Mouse (Mus musculus) embryonic facial prominence, embryonic 10.5 days (tissue): Measurements from ENCODE around the gene Dennd6b. TPM values are rescaled to one million over a fixed set of nuclear protein-coding genes. Genes with fewer than 3 reads are reported as not detected.

ENCODE experiments used
- DNase-seq: peaks from one replicate; pipeline ENCODE4 v3.0.0-alpha.2; 2017; ENCODE audit warnings: low spot score
- H3K27ac ChIP-seq: fragments of 300-500 bp; sonication (generic); replicated peaks from 2 replicates; pipeline ENCODE4 v1.5.1; 2016; ENCODE audit warnings: mild to moderate bottlenecking
- H3K27me3 ChIP-seq: fragments of 300-500 bp; sonication (generic); replicated peaks from 2 replicates; pipeline ENCODE4 v1.6.1; 2016; ENCODE audit warnings: low read depth, mild to moderate bottlenecking; ENCODE audit not compliant: poor library complexity, severe bottlenecking
- H3K36me3 ChIP-seq: fragments of 300-500 bp; sonication (generic); replicated peaks from 2 replicates; pipeline ENCODE4 v1.6.1; 2016; ENCODE audit warnings: mild to moderate bottlenecking, moderate library complexity
- H3K4me1 ChIP-seq: fragments of 300-500 bp; sonication (generic); 2 replicates; pipeline ENCODE4 v1.6.1; 2016
- H3K4me3 ChIP-seq: fragments of 300-500 bp; sonication (generic); 2 replicates; pipeline ENCODE4 v1.5.1; 2016; ENCODE audit warnings: mild to moderate bottlenecking, moderate library complexity
- H3K9me3 ChIP-seq: fragments of 300-500 bp; sonication (generic); 2 replicates; pipeline ENCODE4 v1.6.1; 2016; ENCODE audit warnings: mild to moderate bottlenecking
- WGBS: fragments of 180-500 bp; shearing (Covaris S2); methylation state at CpG from one replicate; pipeline ENCODE4 v1.1.7; 2016; 5-methylcytosine and 5-hydroxymethylcytosine counted together
- polyA plus RNA-seq: library from polyadenylated mRNA; unstranded; fragments of >200 nt; fragmentation: Nextera tagmentation; extraction: Ambion mirVana; gene quantifications from 2 replicates; pipeline ENCODE4 v1.2.1, GENCODE M21; 2016

Dennd6b gene
- polyA plus RNA-seq, 1 experiment from 2014 or later, result 26.1 TPM

- Histone ChIP-seq H3K4me3 (peak overlapping the region; percentile 83), H3K27me3 (peaks cover 76% of the 10 kb centered on the region), H3K9me3 (no peaks in the 10 kb centered on the region), H3K4me1 (peaks cover 59% of the 10 kb centered on the region), H3K27ac (no peak overlapping the region), H3K36me3 (peaks cover 32% of the 10 kb centered on the region)
- WGBS, result 38% methylated on average over 4 of the region's 4 CpGs
- DNase-seq, result no peak
Measured at GRCm38 (mm10) chr15:89147895-89148294, 48.4 kb downstream of the Dennd6b start.

- H3K27me3 ChIP-seq, result peaks cover 80% of the 10 kb centered on the region
- 25% methylated on average over 10 of the region's 10 CpGs for WGBS
- peak; percentile 30 for DNase-seq
- no peaks in the 10 kb centered on the region for H3K9me3 ChIP-seq
- H3K27ac ChIP-seq, result no peak overlapping the region
- peaks cover 33% of the 10 kb centered on the region for H3K36me3 ChIP-seq
- peak overlapping the region; percentile 83 for H3K4me3 ChIP-seq
- H3K4me1 ChIP-seq, result peaks cover 54% of the 10 kb centered on the region
Measured at GRCm38 (mm10) chr15:89147456-89147855, 48.8 kb downstream of the Dennd6b start.

GRCm38 (mm10) chr15:89147024-89147423 is 49.3 kb downstream of the Dennd6b start:
- DNase-seq, result no peak

GRCm38 (mm10) chr15:89146537-89146936 is 49.8 kb downstream of the Dennd6b start:
- DNase-seq, result peak; percentile 57
- Histone ChIP-seq H3K36me3 (peaks cover 33% of the 10 kb centered on the region), H3K9me3 (no peaks in the 10 kb centered on the region), H3K27me3 (peaks cover 89% of the 10 kb centered on the region), H3K27ac (peak overlapping the region; percentile 65), H3K4me3 (peak overlapping the region; percentile 83), H3K4me1 (peaks cover 58% of the 10 kb centered on the region)
- 2% methylated on average over 27 of the region's 27 CpGs for WGBS

More at GRCm38 (mm10) chr15:89147024-89147423, 49.3 kb downstream of the Dennd6b start:
- peaks cover 84% of the 10 kb centered on the region for H3K27me3 ChIP-seq
- peaks cover 33% of the 10 kb centered on the region for H3K36me3 ChIP-seq
- H3K27ac ChIP-seq, result peak overlapping the region; percentile 65
- peak overlapping the region; percentile 83 for H3K4me3 ChIP-seq
- peaks cover 54% of the 10 kb centered on the region for H3K4me1 ChIP-seq
- H3K9me3 ChIP-seq, result no peaks in the 10 kb centered on the region
- WGBS, result 13% methylated on average over 16 of the region's 16 CpGs

- Histone ChIP-seq H3K27me3 (peaks cover 96% of the 10 kb centered on the region), H3K9me3 (no peaks in the 10 kb centered on the region), H3K4me3 (0 out of 2 replicates have a peak overlapping the region, but pooled peaks have one; percentile 83), H3K36me3 (peaks cover 33% of the 10 kb centered on the region), H3K4me1 (peaks cover 65% of the 10 kb centered on the region), H3K27ac (no peak overlapping the region)
- DNase-seq, result no peak
- 74% methylated on average over 24 of the region's 24 CpGs for WGBS
Measured at GRCm38 (mm10) chr15:89145813-89146350, 50.4 kb downstream of the Dennd6b start.

- 85% methylated on average over 11 of the region's 11 CpGs for WGBS
- peaks cover 33% of the 10 kb centered on the region for H3K36me3 ChIP-seq
- no peak overlapping the region for H3K27ac ChIP-seq
- no peak for DNase-seq
- H3K9me3 ChIP-seq, result no peaks in the 10 kb centered on the region
- H3K4me3 ChIP-seq, result no peak overlapping the region
- peaks cover 100% of the 10 kb centered on the region for H3K27me3 ChIP-seq
- H3K4me1 ChIP-seq, result peaks cover 70% of the 10 kb centered on the region
Measured at GRCm38 (mm10) chr15:89144965-89145364, 51.3 kb downstream of the Dennd6b start.

- Histone ChIP-seq H3K36me3 (peaks cover 33% of the 10 kb centered on the region), H3K27ac (no peak overlapping the region), H3K9me3 (no peaks in the 10 kb centered on the region), H3K27me3 (peaks cover 100% of the 10 kb centered on the region), H3K4me3 (no peak overlapping the region), H3K4me1 (peaks cover 64% of the 10 kb centered on the region)
- no peak for DNase-seq
- 68% methylated on average over 2 of the region's 2 CpGs for WGBS
Measured at GRCm38 (mm10) chr15:89143134-89143533, 53.2 kb downstream of the Dennd6b start.

GRCm38 (mm10) chr15:89141905-89142304 is 54.4 kb downstream of the Dennd6b start:
- H3K27ac ChIP-seq, result no peak overlapping the region
- H3K4me3 ChIP-seq, result peak overlapping the region; percentile 79; the same call in 1 of the 2 replicates
- no peaks in the 10 kb centered on the region for H3K9me3 ChIP-seq
- WGBS, result 63% methylated on average over 4 of the region's 4 CpGs
- DNase-seq, result no peak
- H3K36me3 ChIP-seq, result peaks cover 33% of the 10 kb centered on the region
- H3K4me1 ChIP-seq, result peaks cover 60% of the 10 kb centered on the region
- H3K27me3 ChIP-seq, result peaks cover 92% of the 10 kb centered on the region

- H3K27me3 ChIP-seq, result peaks cover 87% of the 10 kb centered on the region
- H3K4me1 ChIP-seq, result peaks cover 56% of the 10 kb centered on the region
- 18% methylated on average over 5 of the region's 5 CpGs for WGBS
- no peaks in the 10 kb centered on the region for H3K9me3 ChIP-seq
- 0 out of 2 replicates have a peak overlapping the region, but pooled peaks have one; percentile 83 for H3K27ac ChIP-seq
- peak overlapping the region; percentile 79 for H3K4me3 ChIP-seq
- H3K36me3 ChIP-seq, result peaks cover 33% of the 10 kb centered on the region
- peak; percentile 38 for DNase-seq
Measured at GRCm38 (mm10) chr15:89141443-89141842, 54.9 kb downstream of the Dennd6b start.

GRCm38 (mm10) chr15:89140659-89141252 is 55.5 kb downstream of the Dennd6b start, which contains the start of gene Mapk12:
TSS of gene Mapk12 (minus strand) at chr15:89140703.
- peaks cover 49% of the 10 kb centered on the region for H3K4me1 ChIP-seq
- peak within 1 kb of the TSS; percentile 79 for H3K4me3 ChIP-seq
- WGBS, result under 1% methylated on average over 21 of the region's 21 CpGs
- no peaks in the 10 kb centered on the region for H3K9me3 ChIP-seq
- peak within 1 kb of the TSS; percentile 83 for H3K27ac ChIP-seq
- peaks cover 81% of the 10 kb centered on the region for H3K27me3 ChIP-seq
- peak; percentile 81 for DNase-seq
- peaks cover 31% of the 10 kb centered on the region for H3K36me3 ChIP-seq

GRCm38 (mm10) chr15:89140048-89140658 is 56.1 kb downstream of the Dennd6b start:
- peaks cover 46% of the 10 kb centered on the region for H3K4me1 ChIP-seq
- peaks cover 74% of the 10 kb centered on the region for H3K27me3 ChIP-seq
- peak overlapping the region; percentile 79 for H3K4me3 ChIP-seq
- peaks cover 25% of the 10 kb centered on the region for H3K36me3 ChIP-seq
- peak overlapping the region; percentile 83 for H3K27ac ChIP-seq
- under 1% methylated on average over 53 of the region's 53 CpGs for WGBS
- H3K9me3 ChIP-seq, result no peaks in the 10 kb centered on the region
- DNase-seq, result peak; percentile 58

GRCm38 (mm10) chr15:89138531-89138930 is 57.8 kb downstream of the Dennd6b start:
- H3K36me3 ChIP-seq, result peaks cover 9% of the 10 kb centered on the region; the same call in 1 of the 2 replicates
- no peaks in the 10 kb centered on the region for H3K9me3 ChIP-seq
- no peak overlapping the region for H3K4me3 ChIP-seq
- no peak for DNase-seq
- WGBS, result 92% methylated on average over 6 of the region's 6 CpGs
- H3K4me1 ChIP-seq, result peaks cover 46% of the 10 kb centered on the region
- H3K27ac ChIP-seq, result no peak overlapping the region
- peaks cover 58% of the 10 kb centered on the region for H3K27me3 ChIP-seq
